Mouse (Mus musculus) neural tube, embryonic 10.5 days (tissue): ENCODE results near the gene Dalrd3.
"Not testable (repeated sequence)": the region's sequence is repeated elsewhere in the genome, so short reads cannot be mapped to it uniquely, and the experiment has no call there.

Experiments
- DNase-seq: peaks from one replicate; pipeline ENCODE4 v3.0.0-alpha.2; 2017; ENCODE audit warnings: low spot score; ENCODE audit errors: extremely low spot score

Dalrd3 gene

DNA sequence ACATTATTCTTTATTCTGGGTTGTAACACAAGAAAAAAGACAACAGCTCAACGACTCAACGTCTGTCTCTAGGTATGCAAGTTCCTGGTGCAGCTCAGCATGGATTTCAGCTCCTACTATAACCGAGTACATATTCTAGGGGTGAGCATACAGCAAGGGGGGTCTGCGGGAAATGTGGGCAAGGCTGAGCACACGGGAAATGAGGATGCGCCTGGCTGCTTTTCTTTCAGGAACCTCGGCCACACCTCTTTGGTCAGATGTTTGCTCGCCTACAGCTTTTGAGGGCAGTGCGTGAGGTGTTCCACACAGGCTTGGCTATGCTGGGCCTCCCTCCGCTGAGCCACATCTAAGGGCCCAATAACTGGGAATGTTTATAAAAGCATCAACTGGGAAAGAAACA lies 2.6 kb downstream of the Dalrd3 start:
- no peak for DNase-seq

DNA sequence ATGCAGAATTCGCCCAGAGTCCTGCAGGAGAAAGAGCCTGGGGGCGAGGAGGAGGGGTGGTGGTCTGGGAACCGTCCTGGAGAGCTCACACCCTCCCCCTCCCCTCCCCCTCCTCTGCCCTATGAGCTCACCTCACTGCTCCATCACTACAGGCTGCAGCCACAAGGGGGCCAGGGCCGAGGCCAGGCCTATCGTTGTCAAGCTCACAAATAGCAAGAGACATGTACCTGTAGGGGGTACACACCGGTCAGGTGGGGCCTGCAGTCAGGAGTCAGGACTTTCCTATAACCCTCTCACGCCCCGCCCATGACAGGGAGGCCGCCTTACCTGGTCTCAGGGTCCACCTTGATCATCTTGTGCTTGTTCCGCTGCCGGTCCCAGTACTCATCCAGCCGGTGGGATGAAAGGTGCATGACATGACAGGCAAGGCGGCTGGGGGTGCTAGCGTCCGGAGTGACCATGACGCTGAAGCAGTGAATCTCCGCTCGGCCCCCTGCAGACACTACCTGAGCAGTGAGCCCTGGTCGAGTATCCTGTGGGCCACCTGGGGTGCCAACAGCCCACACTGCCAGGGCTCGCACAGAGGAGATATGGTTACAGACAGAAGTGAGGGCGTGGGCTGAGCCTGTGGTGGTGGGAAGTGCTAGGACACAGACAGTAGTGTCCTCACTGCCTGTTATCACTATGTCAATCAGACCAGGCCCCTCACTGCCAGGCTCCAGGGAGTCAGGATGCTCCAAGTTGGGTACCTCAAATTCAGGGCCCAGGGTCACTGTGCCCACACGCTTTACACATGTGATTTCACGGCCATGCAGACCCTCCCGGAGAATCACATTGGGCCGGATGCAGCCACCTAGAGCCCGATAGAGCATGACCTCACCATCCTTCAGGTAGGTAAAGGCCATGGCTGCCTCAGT lies 4.3 kb downstream of the Dalrd3 start:
- DNase-seq, result peak; percentile 71

DNA sequence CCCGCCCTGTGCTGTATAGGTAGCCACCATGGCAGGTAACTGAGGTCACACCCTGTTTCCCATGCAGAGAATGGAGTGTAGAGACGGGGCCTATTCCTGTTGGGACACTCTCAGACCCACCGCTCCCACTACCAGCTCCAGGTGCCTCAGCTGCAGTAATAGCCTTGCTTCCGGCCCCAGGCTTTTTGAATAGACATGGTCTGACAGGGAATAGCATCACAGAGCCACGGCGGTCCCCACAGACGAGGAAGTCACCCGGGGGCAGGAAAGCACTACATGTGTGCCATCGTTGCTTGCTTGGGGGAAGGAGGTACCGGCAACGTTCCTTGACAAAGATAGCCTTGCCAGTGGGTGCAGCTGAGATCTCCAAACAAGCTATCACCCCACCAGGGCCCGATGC lies 5.2 kb downstream of the Dalrd3 start:
- DNase-seq, result no peak

DNA sequence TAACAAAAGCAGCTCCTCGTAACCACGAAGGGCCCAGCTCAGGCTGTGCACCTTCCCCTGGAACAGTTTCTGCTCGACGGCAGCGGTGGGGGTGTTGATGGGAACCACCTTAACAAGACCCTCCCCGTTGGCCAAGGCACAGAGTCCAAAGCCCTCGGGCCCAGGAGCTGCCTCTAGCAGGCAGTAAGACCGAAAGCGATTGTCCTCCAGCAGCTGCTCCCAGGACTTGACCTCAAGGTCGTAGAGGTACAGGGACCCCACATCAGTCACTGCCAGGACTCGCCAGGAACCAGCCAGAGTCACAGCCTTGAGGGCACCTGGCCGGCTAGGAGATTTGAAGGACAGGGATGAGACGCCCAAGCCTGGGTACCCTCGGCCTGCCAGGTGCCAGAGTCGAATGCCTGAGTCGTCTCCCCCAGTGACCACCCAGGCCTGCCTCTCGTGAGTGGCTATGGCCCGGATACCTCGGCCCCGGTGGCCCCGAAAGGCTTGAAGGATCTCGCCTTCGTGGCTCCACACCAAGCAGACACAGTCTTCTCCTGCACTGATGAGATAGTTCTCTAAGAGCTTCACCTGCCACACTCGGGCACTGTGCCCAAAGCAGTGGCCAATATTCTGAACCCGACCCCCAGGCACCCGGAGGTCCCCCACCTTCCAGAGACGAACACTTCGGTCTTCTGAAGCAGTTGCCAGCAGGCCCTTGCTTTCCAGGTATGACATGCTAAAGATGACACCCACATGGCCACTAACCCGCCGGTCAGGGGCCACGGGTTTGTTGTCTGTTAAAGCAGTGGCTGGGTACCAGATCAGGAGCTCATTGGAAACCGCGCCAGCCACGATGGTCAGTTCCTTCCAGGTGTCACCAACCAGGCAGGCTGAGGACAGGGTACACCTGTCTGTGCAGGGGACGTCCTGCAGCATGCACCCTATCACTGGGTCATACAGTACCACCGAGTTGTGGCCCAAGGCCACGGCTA lies 5.9 kb downstream of the Dalrd3 start:
- no peak for DNase-seq

DNA sequence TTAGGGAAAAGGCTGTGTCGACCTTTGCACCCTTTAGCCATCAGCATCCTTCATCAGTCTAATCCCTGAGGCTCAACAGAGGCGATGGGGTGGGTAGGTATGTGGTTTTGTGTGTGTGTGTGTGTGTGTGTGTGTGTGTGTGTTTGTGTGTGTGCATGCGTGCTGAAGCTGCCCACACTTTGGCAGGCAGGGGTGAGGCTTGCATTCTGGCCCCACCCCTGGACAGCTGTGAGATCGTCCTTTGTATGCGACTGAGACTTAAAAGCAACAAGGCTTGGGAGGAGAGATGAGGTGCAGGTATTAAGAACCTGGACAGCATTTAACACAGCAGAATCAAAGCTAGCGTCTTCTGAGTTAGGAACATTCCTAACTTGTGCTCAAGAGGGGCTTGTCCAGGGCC lies 7.3 kb downstream of the Dalrd3 start:
- DNase-seq, result no peak

DNA sequence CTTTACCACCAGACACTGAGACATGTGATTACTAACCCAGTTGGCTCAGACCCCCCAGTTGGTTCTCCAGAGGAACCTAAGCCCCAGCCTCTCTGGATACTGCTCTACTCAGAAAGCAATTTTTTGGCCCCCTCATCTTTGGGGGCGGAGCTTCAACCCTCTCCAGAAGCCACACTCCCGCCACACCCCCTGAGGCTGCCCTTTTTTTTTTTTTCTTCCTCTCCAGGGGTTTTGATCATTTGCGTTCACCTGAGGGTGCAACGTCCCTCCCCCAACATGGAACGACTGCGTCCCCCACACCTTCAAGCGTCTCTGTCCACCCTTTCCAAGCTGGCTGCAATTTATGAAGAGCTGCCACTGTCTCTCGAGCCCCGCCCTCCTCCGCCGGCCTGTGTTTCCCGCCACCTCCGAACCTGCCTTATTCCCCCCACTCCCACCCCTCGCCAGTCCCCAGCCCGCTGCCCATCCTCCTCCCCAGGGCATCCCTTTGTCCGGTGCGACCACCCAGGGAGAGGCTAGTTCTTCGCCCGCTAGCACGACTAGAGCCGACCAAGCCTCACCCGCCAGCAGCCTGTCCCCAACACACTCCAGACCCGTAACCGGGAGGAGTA lies 8.4 kb downstream of the Dalrd3 start:
- DNase-seq, result no peak

DNA sequence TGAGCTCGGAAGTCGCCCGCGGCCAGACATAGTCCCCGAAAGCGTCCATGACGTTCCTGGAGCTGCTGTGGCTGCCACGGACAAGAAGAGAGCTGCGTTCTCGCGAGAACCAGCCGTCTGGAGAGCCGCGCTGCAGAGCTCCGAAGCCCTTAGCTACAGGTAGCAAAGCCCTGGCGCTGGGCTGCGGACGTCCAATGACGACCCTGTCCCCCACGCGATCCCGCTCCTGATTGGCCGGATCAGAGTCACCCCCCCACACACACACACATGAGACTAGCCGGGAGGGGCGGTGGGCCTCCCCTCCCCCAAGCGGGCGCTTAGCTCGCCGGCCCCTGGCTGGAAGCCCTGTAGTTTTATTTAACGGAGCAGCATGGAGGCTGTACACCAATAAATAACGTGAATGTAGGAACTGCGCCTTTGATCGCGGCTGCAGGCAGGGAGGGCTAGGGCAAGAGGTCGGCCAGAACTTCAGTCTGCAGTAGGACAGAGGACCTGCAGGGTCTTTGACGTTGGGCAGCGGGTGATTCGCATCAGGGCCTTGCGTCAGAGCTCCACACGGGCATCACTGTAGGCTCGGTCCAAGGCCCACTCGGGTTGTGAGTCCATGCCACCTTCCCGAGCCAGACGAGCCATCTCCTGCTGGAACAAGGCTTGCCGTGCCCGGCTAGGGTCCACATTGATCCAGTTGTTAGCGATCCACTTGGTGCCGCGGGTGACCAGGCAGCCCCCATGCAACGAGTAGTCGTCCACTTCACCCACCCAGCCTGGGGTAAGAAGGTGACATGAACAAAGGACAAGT lies 9.1 kb downstream of the Dalrd3 start, which contains the start of gene Wdr6:
Gene Wdr6 (minus strand): TSS at position 195 of the 799 bp plus-strand sequence.
- DNase-seq, result peak; percentile 96

DNA sequence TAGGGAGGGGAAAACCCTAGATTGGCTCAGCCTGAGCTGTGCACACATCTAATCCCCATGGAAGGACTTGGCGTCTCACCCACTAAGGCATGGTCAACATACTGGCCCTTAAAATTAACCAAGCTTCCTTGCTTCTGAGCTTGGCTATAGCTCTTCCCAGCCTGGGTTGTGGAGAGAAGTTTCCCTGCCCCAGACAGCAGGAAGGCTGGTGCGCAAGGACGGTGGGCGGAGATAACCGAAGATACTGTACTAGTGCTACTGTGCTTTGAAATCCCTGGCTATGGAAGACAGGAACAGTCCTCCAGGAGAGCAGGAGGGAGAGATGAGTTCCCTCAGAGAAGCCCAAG lies 9.6 kb downstream of the Dalrd3 start:
- DNase-seq, result no peak

DNA sequence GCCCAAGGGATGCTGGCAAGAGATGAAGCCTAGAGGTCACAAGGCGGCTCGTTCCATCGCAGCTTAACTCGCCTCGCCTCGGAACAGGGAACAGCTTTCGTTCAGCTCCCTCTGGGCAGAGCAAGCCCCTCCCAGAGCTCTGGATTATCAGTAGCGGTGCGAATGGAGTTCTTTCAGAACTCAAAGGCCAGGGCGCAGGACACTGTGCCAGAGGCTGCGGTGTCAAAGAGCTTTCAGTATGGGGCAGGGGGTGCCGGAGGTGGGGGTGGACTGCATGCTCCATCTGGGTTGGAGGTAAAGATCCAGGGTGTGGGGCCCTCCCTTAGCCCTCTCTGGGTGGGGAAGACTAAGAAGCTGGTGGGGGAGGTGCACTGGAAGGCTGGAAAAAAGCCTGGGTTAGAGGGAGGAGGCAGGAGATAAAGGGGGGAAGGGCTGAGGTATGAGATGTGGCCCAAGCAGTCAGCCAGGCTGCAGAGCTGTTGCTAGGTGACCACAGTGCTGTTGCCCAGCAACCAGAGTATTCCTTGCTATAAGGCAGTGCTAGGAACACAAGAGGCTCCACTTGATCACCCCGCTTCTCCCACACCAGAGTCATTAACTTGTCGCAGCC lies 18.0 kb downstream of the Dalrd3 start:
- DNase-seq, result peak; percentile 90

DNA sequence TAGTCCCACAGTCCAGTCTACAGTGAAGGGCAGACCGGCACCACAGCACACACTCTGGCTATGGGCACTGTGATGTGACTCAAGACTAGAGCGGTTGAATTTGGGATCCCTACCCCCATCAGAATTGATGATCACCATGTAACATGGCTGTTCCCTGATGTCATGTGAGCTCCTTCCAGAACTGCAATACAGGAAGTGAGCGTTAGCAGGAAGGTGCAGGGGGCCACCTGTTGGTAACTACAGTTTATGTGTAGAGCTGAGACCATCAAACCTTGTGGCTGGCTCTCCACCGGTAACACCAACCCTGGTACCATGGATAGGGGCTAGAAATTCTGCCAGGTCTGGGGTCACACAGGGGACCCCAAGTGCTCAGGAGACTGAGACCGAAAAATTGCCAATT lies 19.5 kb downstream of the Dalrd3 start:
- no peak for DNase-seq

DNA sequence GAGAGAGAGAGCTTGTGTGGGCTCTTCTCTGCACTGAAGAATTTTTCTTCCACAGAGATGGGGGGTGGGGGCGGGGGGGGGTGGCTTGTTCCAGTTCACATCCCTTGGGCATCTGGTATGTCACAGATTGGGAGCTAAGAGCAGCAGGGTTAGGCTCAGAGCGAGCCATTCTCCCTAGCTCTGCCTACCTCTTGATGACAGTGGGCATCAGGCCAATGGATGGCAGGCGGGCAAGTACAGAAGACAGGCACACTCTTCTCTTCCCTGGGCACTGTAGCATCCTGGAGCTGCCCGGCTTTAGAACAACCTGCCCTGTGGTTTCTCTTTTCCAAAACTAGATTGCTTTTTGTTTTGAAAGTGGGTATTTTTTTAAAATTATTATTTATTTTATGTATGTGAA lies 21.8 kb downstream of the Dalrd3 start:
- DNase-seq, result no peak

DNA sequence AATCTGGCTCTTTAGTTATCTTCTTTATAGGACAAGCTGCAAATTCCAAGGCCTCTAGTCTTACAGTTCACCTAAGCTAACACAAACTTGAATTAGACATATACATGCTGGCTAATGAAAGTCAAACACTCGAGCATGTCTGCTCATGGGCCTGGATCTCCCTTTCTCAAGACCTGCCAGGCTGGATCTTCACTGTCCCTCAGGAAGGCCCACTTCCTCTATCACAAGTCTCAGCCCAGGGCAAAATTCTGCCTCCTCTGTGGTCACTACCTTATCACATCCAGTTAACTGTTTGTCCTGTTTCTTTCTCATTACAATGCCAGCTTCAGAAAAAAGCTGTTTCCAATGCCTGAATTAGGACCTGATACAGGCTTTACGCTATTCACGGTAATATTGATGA lies 24.7 kb downstream of the Dalrd3 start:
- DNase-seq, result no peak

DNA sequence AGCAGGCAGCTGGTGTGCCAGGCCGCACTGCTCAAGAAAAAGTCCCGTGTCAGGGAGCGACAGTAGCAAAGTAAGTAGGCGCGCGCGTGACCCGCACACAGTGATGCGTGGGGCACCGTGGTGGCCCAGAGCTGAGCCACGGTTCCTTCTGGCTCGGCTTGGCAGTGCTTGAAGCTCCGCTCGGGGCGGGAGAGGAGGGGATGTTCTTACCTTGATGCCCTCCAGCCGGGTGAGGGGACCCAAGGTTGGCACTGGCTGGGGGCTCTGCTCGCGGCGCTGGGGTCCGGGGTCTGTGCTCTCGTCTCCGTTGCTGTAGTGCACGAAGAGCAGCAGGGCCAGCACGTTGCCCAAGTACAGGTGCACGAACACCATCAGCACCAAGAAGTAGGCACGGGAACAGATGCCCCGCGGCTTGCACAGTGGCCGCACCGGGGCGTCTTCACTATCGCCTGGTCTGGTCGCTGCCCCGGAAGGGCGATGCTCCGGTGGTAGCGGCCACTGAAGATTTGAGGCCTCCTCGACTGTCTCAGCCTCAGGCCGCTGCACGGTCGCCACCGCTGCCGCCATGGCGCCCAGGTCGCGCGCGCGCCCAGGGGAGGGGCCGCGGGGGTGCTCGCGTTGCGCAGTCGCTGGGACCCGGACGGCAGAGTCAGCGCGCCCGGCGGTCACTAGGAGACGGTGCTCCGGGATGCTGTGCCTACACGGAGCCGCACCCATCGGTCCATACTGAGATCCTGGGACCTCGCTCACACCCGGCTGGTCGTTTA lies 27.5 kb downstream of the Dalrd3 start, which contains the start of gene P4htm:
Gene P4htm (minus strand): TSS at position 670 of the 767 bp plus-strand sequence.
- DNase-seq, result peak; percentile 67

DNA sequence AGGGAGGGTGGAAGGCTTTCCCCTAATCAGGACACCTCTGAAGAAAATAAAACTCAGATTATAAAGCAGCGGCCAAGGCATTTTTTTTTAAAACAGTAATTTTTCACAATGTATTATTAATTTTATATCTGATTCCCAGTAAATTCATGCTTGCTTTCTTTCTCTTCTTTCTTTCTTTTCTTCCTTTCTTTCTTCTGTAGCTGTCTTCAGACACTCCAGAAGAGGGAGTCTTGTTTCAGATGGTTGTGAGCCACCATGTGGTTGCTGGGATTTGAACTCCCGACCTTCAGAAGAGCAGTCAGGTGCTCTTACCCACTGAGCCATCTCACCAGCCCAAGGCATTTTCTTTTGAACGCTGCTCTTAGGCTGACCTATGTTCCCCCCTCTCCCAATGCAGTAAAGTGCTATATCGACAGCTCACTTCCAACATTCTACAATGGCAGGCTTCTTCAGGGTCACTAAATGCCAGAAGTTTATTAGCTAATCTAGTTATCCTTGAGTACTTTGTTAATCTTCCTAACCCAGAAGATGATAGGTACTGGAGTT lies 29.4 kb downstream of the Dalrd3 start:
- DNase-seq, result no peak

DNA sequence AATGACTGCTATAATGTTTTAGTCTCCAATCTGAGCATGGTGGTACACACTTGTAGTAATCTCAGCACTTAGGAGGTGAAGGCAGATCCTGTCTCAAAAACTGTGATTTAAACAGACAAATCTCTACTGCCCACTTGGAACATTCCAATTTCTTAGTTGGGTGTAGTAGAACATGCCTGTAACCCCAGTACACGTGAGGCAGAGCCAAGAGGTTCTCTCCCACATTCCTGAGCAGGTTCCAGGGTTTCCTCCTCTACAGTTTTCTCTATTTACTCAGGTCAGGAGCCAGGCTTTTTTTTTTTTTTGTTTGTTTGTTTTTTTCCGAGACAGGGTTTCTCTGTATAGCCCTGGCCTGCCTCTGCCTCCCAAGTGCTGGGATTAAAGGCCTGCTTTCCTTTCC lies 30.3 kb downstream of the Dalrd3 start:
- DNase-seq, result no peak

DNA sequence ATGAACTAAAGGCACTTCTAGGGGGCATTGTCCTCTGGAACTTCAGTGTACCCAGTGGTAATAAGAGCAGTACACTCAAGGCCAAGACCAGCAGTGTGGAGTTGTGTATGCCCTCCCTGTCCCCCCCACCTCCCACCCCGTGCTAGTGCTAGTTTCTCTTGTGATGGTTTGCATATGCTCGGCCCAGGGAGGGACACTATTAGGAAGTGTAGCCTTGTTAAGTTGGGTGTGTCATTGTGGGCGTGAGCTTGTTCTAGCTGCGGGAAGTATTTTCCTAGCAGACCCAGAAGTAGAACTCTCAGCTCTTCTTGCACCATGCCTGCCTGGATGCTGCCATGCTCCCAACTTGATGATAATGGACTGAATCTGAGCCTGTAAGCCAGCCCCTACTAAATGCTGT lies 32.3 kb downstream of the Dalrd3 start:
- no peak for DNase-seq

DNA sequence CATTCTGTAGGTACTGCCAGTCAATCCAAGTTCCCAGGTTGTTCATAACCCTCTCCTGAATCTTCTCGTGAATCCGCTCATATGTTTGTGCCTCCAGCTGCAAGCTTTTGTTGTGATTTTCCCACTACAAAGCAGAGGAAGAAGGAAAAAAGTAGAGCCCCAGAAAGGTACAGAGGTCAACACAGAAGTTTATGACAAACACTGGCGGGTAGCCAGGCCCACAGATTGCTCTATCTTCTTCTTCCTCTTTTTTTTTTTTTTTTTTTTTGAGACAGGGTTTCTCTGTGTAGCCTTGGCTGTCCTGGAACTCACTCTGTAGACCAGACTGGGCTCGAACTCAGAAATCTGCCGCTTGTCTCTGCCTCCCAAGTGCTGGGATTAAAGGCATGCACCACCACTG lies 38.2 kb downstream of the Dalrd3 start:
- not testable (repeated sequence) for DNase-seq

DNA sequence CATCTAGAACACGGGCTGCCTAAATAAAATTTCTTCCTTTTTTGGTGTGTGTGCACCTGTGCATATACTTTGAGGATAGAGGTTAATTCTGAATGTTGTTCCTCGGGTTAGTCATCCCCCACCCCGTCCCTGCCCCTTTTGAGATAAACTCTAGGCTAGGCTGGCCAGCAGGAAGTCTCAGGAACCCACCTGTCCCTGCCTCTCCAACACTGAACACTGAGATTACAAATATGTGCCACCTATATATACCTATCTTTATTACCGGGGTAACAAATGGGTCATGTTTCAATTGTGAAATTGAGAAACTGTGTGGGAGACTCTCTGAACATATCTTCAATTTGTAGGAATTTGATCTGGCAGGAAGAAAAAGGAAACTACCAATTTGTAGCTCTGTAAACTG lies 39.2 kb downstream of the Dalrd3 start:
- DNase-seq, result no peak

DNA sequence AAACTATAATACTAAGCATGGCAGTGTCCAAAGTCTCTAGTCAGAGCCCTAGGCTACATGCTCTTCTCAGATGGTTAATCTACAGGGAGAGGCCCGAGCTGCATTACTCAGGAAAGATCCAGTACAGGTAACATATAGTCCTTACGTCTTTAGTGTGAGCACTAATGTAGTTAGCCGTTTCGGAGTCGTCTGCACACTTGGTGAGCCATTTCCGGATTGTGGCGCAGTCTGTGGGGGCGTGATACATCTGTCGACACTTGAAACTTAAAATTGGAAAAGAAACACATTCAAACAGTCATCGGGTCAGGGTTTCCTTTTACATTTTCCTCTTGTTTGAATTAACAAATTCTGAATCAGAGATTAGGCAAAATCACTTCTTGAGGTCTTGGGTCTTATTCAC lies 41.8 kb downstream of the Dalrd3 start:
- DNase-seq, result no peak
